Mouse (Mus musculus) layer of hippocampus, postnatal 14 days (tissue): Measurements from ENCODE around the gene Bloc1s4. TPM values are rescaled to one million over a fixed set of nuclear protein-coding genes. Genes with fewer than 3 reads are reported as not detected.

ENCODE experiments used
- DNase-seq, 2 experiments: peaks; one replicate each; pipeline ENCODE4 v3.0.0; 2021 to 2022; ENCODE audit warnings: low spot score in 2 of 2, mixed read lengths in 1 of 2
- total RNA-seq, 2 experiments: library from RNA; stranded (reverse); gene quantifications; 2 replicates each; pipeline ENCODE4 v1.2.3; 2021

Gene Bloc1s4
- total RNA-seq, 2 experiments from 2014 or later = 19.9 to 21.0 TPM

GRCm38 (mm10) chr5:36742126-36742848 is 6.2 kb downstream of the Bloc1s4 start:
- peak; percentile 78 to 84 for DNase-seq

- no peak for DNase-seq
Observed at GRCm38 (mm10) chr5:36739829-36740228, 8.6 kb downstream of the Bloc1s4 start.

- peak; percentile 59 to 85 for DNase-seq
Observed at GRCm38 (mm10) chr5:36738799-36739615, 9.4 kb downstream of the Bloc1s4 start.

- DNase-seq = no peak
Observed at GRCm38 (mm10) chr5:36737765-36738164, 10.7 kb downstream of the Bloc1s4 start.

- no peak for DNase-seq
Observed at GRCm38 (mm10) chr5:36736009-36736408, 12.4 kb downstream of the Bloc1s4 start.

GRCm38 (mm10) chr5:36735106-36735505 is 13.3 kb downstream of the Bloc1s4 start:
- DNase-seq = no peak

GRCm38 (mm10) chr5:36733405-36733804 is 15.0 kb downstream of the Bloc1s4 start:
- DNase-seq = no peak

GRCm38 (mm10) chr5:36731901-36732652 is 16.4 kb downstream of the Bloc1s4 start:
- DNase-seq = no peak

- DNase-seq = no peak
Observed at GRCm38 (mm10) chr5:36730689-36731088, 17.8 kb downstream of the Bloc1s4 start.

- DNase-seq = no peak
Observed at GRCm38 (mm10) chr5:36729923-36730322, 18.5 kb downstream of the Bloc1s4 start.

- DNase-seq = no peak
Observed at GRCm38 (mm10) chr5:36729086-36729473, 19.4 kb downstream of the Bloc1s4 start.

- no peak for DNase-seq
Observed at GRCm38 (mm10) chr5:36728403-36729085, 19.9 kb downstream of the Bloc1s4 start.

GRCm38 (mm10) chr5:36727776-36728175 is 20.7 kb downstream of the Bloc1s4 start:
- DNase-seq = no peak

- DNase-seq = no peak
Observed at GRCm38 (mm10) chr5:36727136-36727535, 21.3 kb downstream of the Bloc1s4 start.

GRCm38 (mm10) chr5:36726387-36726801 is 22.1 kb downstream of the Bloc1s4 start:
- no peak for DNase-seq

- DNase-seq = no peak
Observed at GRCm38 (mm10) chr5:36725861-36726260, 22.6 kb downstream of the Bloc1s4 start.

GRCm38 (mm10) chr5:36724274-36724673 is 24.2 kb downstream of the Bloc1s4 start:
- DNase-seq = no peak

GRCm38 (mm10) chr5:36723356-36723755 is 25.1 kb downstream of the Bloc1s4 start:
- DNase-seq = no peak

GRCm38 (mm10) chr5:36722415-36722856 is 26.0 kb downstream of the Bloc1s4 start:
- no peak for DNase-seq

GRCm38 (mm10) chr5:36720710-36721375 is 27.6 kb downstream of the Bloc1s4 start:
- no peak for DNase-seq
